Mouse (Mus musculus) erythroblast, embryonic 14.5 days (primary cell): Measurements from ENCODE around the gene Cenpa.

Source experiments
- GATA1 ChIP-seq: IDR thresholded peaks from 2 replicates; pipeline ENCODE4 v1.6.1; 2012; ENCODE audit warnings: low read length, inconsistent platforms, mixed read lengths
- TAL1 ChIP-seq: IDR thresholded peaks from 3 replicates; pipeline ENCODE4 v1.6.1; 2012; ENCODE audit warnings: low read length, inconsistent platforms, mixed read lengths

DNA sequence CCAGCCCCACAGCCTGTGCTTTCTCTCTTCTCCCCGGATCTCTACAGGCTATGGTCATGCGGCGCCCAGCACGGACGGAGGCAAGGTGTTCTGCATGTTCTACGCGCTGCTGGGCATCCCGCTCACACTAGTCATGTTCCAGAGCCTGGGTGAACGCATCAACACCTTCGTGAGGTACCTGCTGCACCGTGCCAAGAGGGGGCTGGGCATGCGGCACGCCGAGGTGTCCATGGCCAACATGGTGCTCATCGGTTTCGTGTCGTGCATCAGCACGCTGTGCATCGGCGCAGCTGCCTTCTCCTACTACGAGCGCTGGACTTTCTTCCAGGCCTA, 44.8 kb upstream of the Cenpa start:
- TF ChIP-seq TAL1 (no peak), GATA1 (no peak)
